Mouse (Mus musculus): ENCODE data around the gene Lpp. TPM values are rescaled to one million over a fixed set of nuclear protein-coding genes. Genes with fewer than 3 reads are reported as not detected.

Lpp gene
- polyA plus RNA-seq, 1 experiment = 15.0 TPM

DNA sequence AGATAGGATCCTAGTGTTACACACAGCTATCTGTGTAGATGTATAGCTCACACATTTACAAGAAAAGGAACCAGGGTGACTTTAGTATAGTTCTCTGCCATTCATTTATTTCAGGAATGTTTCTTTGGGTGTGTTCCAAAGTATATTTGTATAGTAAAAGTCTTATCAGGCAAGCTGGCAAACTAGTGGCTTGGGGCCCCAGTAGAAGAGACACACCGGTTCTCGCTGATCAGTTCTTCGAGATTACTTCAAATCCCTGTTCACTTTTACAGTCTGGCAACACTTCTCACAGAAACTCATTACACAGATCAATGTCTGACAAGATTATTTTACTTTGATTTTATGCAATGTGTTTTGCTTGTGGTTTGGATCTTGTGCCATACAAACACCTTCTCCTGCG, 408.0 kb downstream of the Lpp start:
- no peak for DNase-seq
- no peak overlapping the region for H3K4me3 ChIP-seq (ENCODE audit: control insufficient read depth, insufficient read depth, low read length)
- no peak overlapping the region for H3K27ac ChIP-seq (ENCODE audit: control insufficient read depth, insufficient read depth, low read length)
- H3K36me3 ChIP-seq (ENCODE audit: control insufficient read depth, insufficient read depth, low read length) = no peaks in the 10 kb centered on the region
- no peaks in the 10 kb centered on the region for H3K4me1 ChIP-seq (replicated peaks; ENCODE audit: control insufficient read depth, insufficient read depth, low read length)
- WGBS = 94% methylated on average over 4 of the region's 4 CpGs
- no peaks in the 10 kb centered on the region for H3K27me3 ChIP-seq (ENCODE audit: control insufficient read depth, insufficient read depth, low read length)
- TF ChIP-seq POLR2A (IDR thresholded peaks at IDR 0.05; ENCODE audit: control insufficient read depth, extremely low read depth, insufficient read depth, low read length, poor library complexity) (no peak), CTCF (IDR thresholded peaks at IDR 0.05; ENCODE audit: borderline replicate concordance, control insufficient read depth, extremely low read depth, insufficient read depth, low read length, poor library complexity) (no peak)

DNA sequence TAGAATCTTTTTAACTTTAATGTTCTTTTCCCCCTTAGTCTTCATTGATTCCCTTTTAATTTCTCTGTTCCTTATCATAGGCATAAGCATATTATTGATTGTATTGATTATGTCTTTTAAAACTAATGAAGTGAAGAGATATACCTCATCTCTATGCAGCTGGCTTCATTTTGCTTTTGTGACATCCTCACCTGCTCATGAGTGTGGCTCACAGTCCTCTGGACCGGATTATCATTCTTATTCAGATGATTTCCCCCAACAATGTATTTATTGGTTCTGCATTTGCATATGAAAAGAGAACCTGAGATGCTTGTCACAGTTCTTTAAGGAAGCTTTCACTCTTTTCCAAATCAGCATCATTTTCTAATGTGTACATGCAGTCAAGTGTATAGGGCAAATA, 408.5 kb downstream of the Lpp start:
- Histone ChIP-seq H3K27me3 (ENCODE audit: control insufficient read depth, insufficient read depth, low read length) (no peaks in the 10 kb centered on the region), H3K27ac (ENCODE audit: control insufficient read depth, insufficient read depth, low read length) (no peak overlapping the region), H3K4me1 (replicated peaks; ENCODE audit: control insufficient read depth, insufficient read depth, low read length) (no peaks in the 10 kb centered on the region), H3K4me3 (ENCODE audit: control insufficient read depth, insufficient read depth, low read length) (no peak overlapping the region), H3K36me3 (ENCODE audit: control insufficient read depth, insufficient read depth, low read length) (no peaks in the 10 kb centered on the region)
- 98% methylated on average over 1 of the region's 1 CpGs for WGBS
- TF ChIP-seq CTCF (IDR thresholded peaks at IDR 0.05; ENCODE audit: borderline replicate concordance, control insufficient read depth, extremely low read depth, insufficient read depth, low read length, poor library complexity) (no peak), POLR2A (IDR thresholded peaks at IDR 0.05; ENCODE audit: control insufficient read depth, extremely low read depth, insufficient read depth, low read length, poor library complexity) (no peak)
- DNase-seq = no peak

DNA sequence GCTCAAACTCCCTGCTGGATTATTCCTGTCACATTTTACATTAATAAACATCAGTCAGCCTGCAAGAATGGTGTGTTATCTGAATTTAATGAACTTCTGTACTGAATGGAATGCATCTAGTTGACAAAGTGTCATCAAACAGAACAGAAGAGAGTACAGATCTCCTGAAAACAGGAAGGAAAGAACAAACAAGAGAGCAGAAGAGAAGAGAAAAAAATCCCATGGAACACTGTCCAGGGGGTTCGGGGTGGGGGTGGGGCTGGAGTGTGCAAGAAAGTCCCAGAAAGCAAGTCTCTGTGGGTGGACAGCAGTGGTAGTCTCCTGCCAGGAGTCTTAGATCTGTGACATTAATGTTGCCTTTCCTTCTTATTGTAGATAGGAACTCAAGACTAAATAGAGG, 412.8 kb downstream of the Lpp start:
- Histone ChIP-seq H3K4me3 (ENCODE audit: control insufficient read depth, insufficient read depth, low read length) (no peak overlapping the region), H3K36me3 (ENCODE audit: control insufficient read depth, insufficient read depth, low read length) (no peaks in the 10 kb centered on the region), H3K4me1 (replicated peaks; ENCODE audit: control insufficient read depth, insufficient read depth, low read length) (no peaks in the 10 kb centered on the region), H3K27ac (ENCODE audit: control insufficient read depth, insufficient read depth, low read length) (no peak overlapping the region), H3K27me3 (ENCODE audit: control insufficient read depth, insufficient read depth, low read length) (no peaks in the 10 kb centered on the region)
- WGBS = 92% methylated on average over 1 of the region's 1 CpGs
- TF ChIP-seq CTCF (IDR thresholded peaks at IDR 0.05; ENCODE audit: borderline replicate concordance, control insufficient read depth, extremely low read depth, insufficient read depth, low read length, poor library complexity) (no peak), POLR2A (IDR thresholded peaks at IDR 0.05; ENCODE audit: control insufficient read depth, extremely low read depth, insufficient read depth, low read length, poor library complexity) (no peak)
- DNase-seq = no peak

DNA sequence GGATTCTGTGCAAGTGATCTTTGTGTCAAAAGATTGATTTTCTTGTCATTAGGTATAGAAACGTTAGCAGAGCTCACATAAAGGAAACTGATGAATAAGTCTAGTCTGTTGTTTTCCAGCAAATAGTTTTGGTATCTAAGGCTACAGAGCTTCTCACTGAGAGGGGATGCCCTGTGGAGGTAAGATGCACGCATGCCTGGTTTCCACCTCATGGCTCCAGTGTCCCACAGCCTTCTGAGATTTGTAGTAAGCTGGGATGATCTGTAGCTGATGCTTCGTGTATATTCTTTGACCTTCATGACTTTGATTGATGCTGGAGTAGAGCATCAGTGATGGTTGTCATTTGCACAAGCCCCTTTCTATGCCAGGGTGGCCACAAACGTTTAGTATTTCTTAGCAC, 414.3 kb downstream of the Lpp start:
- H3K4me1 ChIP-seq (replicated peaks; ENCODE audit: control insufficient read depth, insufficient read depth, low read length) = no peaks in the 10 kb centered on the region
- no peaks in the 10 kb centered on the region for H3K36me3 ChIP-seq (ENCODE audit: control insufficient read depth, insufficient read depth, low read length)
- DNase-seq = no peak
- H3K4me3 ChIP-seq (ENCODE audit: control insufficient read depth, insufficient read depth, low read length) = no peak overlapping the region
- WGBS = 90% methylated on average over 4 of the region's 4 CpGs
- no peak for TF ChIP-seq CTCF (IDR thresholded peaks at IDR 0.05; ENCODE audit: borderline replicate concordance, control insufficient read depth, extremely low read depth, insufficient read depth, low read length, poor library complexity)
- no peak for TF ChIP-seq POLR2A (IDR thresholded peaks at IDR 0.05; ENCODE audit: control insufficient read depth, extremely low read depth, insufficient read depth, low read length, poor library complexity)
- no peaks in the 10 kb centered on the region for H3K27me3 ChIP-seq (ENCODE audit: control insufficient read depth, insufficient read depth, low read length)
- H3K27ac ChIP-seq (ENCODE audit: control insufficient read depth, insufficient read depth, low read length) = no peak overlapping the region

DNA sequence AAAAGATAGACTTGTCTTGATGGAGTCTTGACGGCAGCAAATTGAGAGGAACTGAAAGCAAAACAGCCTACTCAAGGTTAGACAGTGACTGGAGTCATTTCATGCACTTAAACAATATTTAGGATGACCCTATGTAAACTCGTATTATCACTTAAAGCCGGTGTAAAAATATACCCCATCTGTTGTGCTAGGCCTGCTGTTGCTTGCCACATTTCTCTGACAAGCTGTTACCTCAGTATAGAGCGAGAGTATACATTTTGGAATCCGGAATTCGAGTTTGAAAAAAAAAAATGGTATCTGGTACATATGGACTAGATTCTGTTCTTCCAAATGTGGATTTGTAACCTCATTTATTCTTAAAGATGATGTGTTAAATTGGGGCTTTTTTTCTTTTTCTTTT, 416.5 kb downstream of the Lpp start:
- Histone ChIP-seq H3K4me1 (replicated peaks; ENCODE audit: control insufficient read depth, insufficient read depth, low read length) (no peaks in the 10 kb centered on the region), H3K27me3 (ENCODE audit: control insufficient read depth, insufficient read depth, low read length) (no peaks in the 10 kb centered on the region), H3K4me3 (ENCODE audit: control insufficient read depth, insufficient read depth, low read length) (no peak overlapping the region), H3K36me3 (ENCODE audit: control insufficient read depth, insufficient read depth, low read length) (no peaks in the 10 kb centered on the region), H3K27ac (ENCODE audit: control insufficient read depth, insufficient read depth, low read length) (no peak overlapping the region)
- no peak for DNase-seq
- 93% methylated on average over 6 of the region's 6 CpGs for WGBS
- TF ChIP-seq POLR2A (IDR thresholded peaks at IDR 0.05; ENCODE audit: control insufficient read depth, extremely low read depth, insufficient read depth, low read length, poor library complexity) (no peak), CTCF (IDR thresholded peaks at IDR 0.05; ENCODE audit: borderline replicate concordance, control insufficient read depth, extremely low read depth, insufficient read depth, low read length, poor library complexity) (no peak)

DNA sequence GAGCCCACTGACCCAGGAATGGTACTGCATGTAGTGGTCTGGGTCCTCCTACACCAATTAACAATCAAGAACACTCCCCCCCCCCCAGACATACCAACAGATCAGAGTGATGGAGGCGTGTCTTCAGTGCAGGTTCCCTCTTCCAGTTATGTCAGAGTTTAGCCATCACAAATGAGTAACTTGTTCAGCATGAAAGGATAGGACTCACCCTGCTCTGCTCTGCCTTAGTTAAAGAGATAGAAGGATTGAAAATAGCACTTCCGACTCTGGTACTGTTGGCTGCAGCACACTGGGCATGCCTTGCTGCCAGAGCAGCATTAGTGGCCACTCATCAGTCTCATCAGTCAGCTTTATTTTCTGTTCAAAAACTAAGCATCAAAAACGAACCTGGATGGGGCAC, 423.3 kb downstream of the Lpp start:
- TF ChIP-seq POLR2A (IDR thresholded peaks at IDR 0.05; ENCODE audit: control insufficient read depth, extremely low read depth, insufficient read depth, low read length, poor library complexity) (no peak), CTCF (IDR thresholded peaks at IDR 0.05; ENCODE audit: borderline replicate concordance, control insufficient read depth, extremely low read depth, insufficient read depth, low read length, poor library complexity) (no peak)
- no peak for DNase-seq
- WGBS = 96% methylated on average over 3 of the region's 3 CpGs
- no peaks in the 10 kb centered on the region for H3K36me3 ChIP-seq (ENCODE audit: control insufficient read depth, insufficient read depth, low read length)
- H3K27me3 ChIP-seq (ENCODE audit: control insufficient read depth, insufficient read depth, low read length) = no peaks in the 10 kb centered on the region
- no peak overlapping the region for H3K27ac ChIP-seq (ENCODE audit: control insufficient read depth, insufficient read depth, low read length)
- H3K4me1 ChIP-seq (replicated peaks; ENCODE audit: control insufficient read depth, insufficient read depth, low read length) = no peaks in the 10 kb centered on the region
- H3K4me3 ChIP-seq (ENCODE audit: control insufficient read depth, insufficient read depth, low read length) = no peak overlapping the region

DNA sequence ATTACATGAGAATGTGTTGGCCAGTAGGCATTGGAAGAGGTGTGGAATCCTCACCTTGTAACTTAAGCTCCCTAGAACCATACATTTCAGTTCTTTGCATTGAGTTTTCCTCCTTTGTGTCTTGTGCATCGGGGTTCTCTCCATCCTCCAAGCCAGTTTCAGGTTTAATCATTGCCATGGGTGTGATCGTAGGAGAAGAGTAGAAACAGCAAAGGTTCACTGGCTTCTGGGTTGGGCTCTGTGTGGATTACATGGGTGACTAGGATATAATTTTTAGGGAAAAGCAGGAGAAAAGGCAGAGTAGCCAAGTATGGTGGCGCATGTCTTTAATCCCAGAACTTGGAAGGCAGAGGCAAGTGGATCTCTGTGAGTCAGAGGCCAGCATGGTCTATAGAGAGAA, 424.1 kb downstream of the Lpp start:
- WGBS = 99% methylated on average over 3 of the region's 3 CpGs

More for the DNA sequence above, 424.1 kb downstream of the Lpp start:
- Histone ChIP-seq H3K4me3 (ENCODE audit: control insufficient read depth, insufficient read depth, low read length) (no peak overlapping the region), H3K4me1 (replicated peaks; ENCODE audit: control insufficient read depth, insufficient read depth, low read length) (no peaks in the 10 kb centered on the region), H3K27ac (ENCODE audit: control insufficient read depth, insufficient read depth, low read length) (no peak overlapping the region), H3K36me3 (ENCODE audit: control insufficient read depth, insufficient read depth, low read length) (no peaks in the 10 kb centered on the region), H3K27me3 (ENCODE audit: control insufficient read depth, insufficient read depth, low read length) (no peaks in the 10 kb centered on the region)
- DNase-seq = no peak
- TF ChIP-seq POLR2A (IDR thresholded peaks at IDR 0.05; ENCODE audit: control insufficient read depth, extremely low read depth, insufficient read depth, low read length, poor library complexity) (no peak), CTCF (IDR thresholded peaks at IDR 0.05; ENCODE audit: borderline replicate concordance, control insufficient read depth, extremely low read depth, insufficient read depth, low read length, poor library complexity) (no peak)

Data from thymus, adult 2 months (tissue).